Mouse (Mus musculus): ENCODE measurements around the gene a. TPM values are rescaled to one million over a fixed set of nuclear protein-coding genes. Genes with fewer than 3 reads are reported as not detected.
A peak's percentile ranks its signal among the peaks of the same experiment; 100 is the strongest.

Gene a
- polyA plus RNA-seq, 1 experiment from 2014 or later: not detected

GRCm38 (mm10) chr2:154754068-154754560, 37.1 kb upstream of the a start:
- Histone ChIP-seq H3K9ac (ENCODE audit: low read length) (no peak overlapping the region), H3K27ac (replicated peaks in 1 of 2; ENCODE audit: control insufficient read depth in 1 of 2, insufficient read depth in 1 of 2, low read depth in 2 of 2, low read length in 2 of 2) (no peak overlapping the region), H3K4me2 (ENCODE audit: low read length) (no peak overlapping the region), H3K4me3 (ENCODE audit: control insufficient read depth in 1 of 2, insufficient read depth in 1 of 2, low read depth in 1 of 2, low read length in 2 of 2) (no peak overlapping the region), H3K9me3 (ENCODE audit: control insufficient read depth, low read length) (no peaks in the 10 kb centered on the region), H3K4me1 (ENCODE audit: control insufficient read depth in 2 of 2, insufficient read depth in 2 of 2, low read length in 2 of 2) (0 out of 4 replicates have a peak, but pooled peaks cover 0 to 5% of the 10 kb centered on the region in 2 experiments), H3K27me3 (ENCODE audit: control insufficient read depth, insufficient read depth, low read length) (no peaks in the 10 kb centered on the region), H3K36me3 (ENCODE audit: control insufficient read depth, insufficient read depth, low read length) (no peaks in the 10 kb centered on the region)
- WGBS: 77% methylated on average over 2 of the region's 2 CpGs
- ATAC-seq (ENCODE audit: insufficient number of reproducible peaks, insufficient read depth, low FRiP score, low read depth): no peak

GRCm38 (mm10) chr2:154755791-154756190, 35.4 kb upstream of the a start:
- H3K4me2 ChIP-seq (ENCODE audit: low read length): no peak overlapping the region
- H3K9me3 ChIP-seq (ENCODE audit: control insufficient read depth, low read length): no peaks in the 10 kb centered on the region
- 0 out of 4 replicates have a peak, but pooled peaks cover 0 to 3% of the 10 kb centered on the region in 2 experiments for H3K4me1 ChIP-seq (ENCODE audit: control insufficient read depth in 2 of 2, insufficient read depth in 2 of 2, low read length in 2 of 2)
- H3K4me3 ChIP-seq (ENCODE audit: control insufficient read depth in 1 of 2, insufficient read depth in 1 of 2, low read depth in 1 of 2, low read length in 2 of 2): no peak overlapping the region
- WGBS: 58% methylated on average over 6 of the region's 6 CpGs
- H3K36me3 ChIP-seq (ENCODE audit: control insufficient read depth, insufficient read depth, low read length): no peaks in the 10 kb centered on the region
- H3K27ac ChIP-seq (replicated peaks in 1 of 2; ENCODE audit: control insufficient read depth in 1 of 2, insufficient read depth in 1 of 2, low read depth in 2 of 2, low read length in 2 of 2): no peak overlapping the region
- H3K27me3 ChIP-seq (ENCODE audit: control insufficient read depth, insufficient read depth, low read length): no peaks in the 10 kb centered on the region
- no peak overlapping the region for H3K9ac ChIP-seq (ENCODE audit: low read length)
- no peak for ATAC-seq (ENCODE audit: insufficient number of reproducible peaks, insufficient read depth, low FRiP score, low read depth)

- no peaks in the 10 kb centered on the region for H3K9me3 ChIP-seq (ENCODE audit: control insufficient read depth, low read length)
- H3K9ac ChIP-seq (ENCODE audit: low read length): no peak overlapping the region
- 0 out of 4 replicates have a peak, but pooled peaks cover 0 to 3% of the 10 kb centered on the region in 2 experiments for H3K4me1 ChIP-seq (ENCODE audit: control insufficient read depth in 2 of 2, insufficient read depth in 2 of 2, low read length in 2 of 2)
- no peak overlapping the region for H3K4me2 ChIP-seq (ENCODE audit: low read length)
- H3K27me3 ChIP-seq (ENCODE audit: control insufficient read depth, insufficient read depth, low read length): no peaks in the 10 kb centered on the region
- H3K27ac ChIP-seq (replicated peaks in 1 of 2; ENCODE audit: control insufficient read depth in 1 of 2, insufficient read depth in 1 of 2, low read depth in 2 of 2, low read length in 2 of 2): no peak overlapping the region
- H3K36me3 ChIP-seq (ENCODE audit: control insufficient read depth, insufficient read depth, low read length): no peaks in the 10 kb centered on the region
- 83% methylated on average over 5 of the region's 5 CpGs for WGBS
- no peak for ATAC-seq (ENCODE audit: insufficient number of reproducible peaks, insufficient read depth, low FRiP score, low read depth)
- H3K4me3 ChIP-seq (ENCODE audit: control insufficient read depth in 1 of 2, insufficient read depth in 1 of 2, low read depth in 1 of 2, low read length in 2 of 2): no peak overlapping the region
Measured at GRCm38 (mm10) chr2:154757691-154758090, 33.5 kb upstream of the a start.

GRCm38 (mm10) chr2:154758454-154758853, 32.7 kb upstream of the a start:
- ATAC-seq (ENCODE audit: insufficient number of reproducible peaks, insufficient read depth, low FRiP score, low read depth): no peak
- Histone ChIP-seq H3K36me3 (ENCODE audit: control insufficient read depth, insufficient read depth, low read length) (no peaks in the 10 kb centered on the region), H3K9ac (ENCODE audit: low read length) (no peak overlapping the region), H3K27ac (replicated peaks in 1 of 2; ENCODE audit: control insufficient read depth in 1 of 2, insufficient read depth in 1 of 2, low read depth in 2 of 2, low read length in 2 of 2) (no peak overlapping the region), H3K4me1 (ENCODE audit: control insufficient read depth in 2 of 2, insufficient read depth in 2 of 2, low read length in 2 of 2) (peaks cover 0 to 8% of the 10 kb centered on the region in 2 experiments; a peak in 3 of 4 replicates), H3K27me3 (ENCODE audit: control insufficient read depth, insufficient read depth, low read length) (no peaks in the 10 kb centered on the region), H3K4me3 (ENCODE audit: control insufficient read depth in 1 of 2, insufficient read depth in 1 of 2, low read depth in 1 of 2, low read length in 2 of 2) (no peak overlapping the region), H3K4me2 (ENCODE audit: low read length) (no peak overlapping the region), H3K9me3 (ENCODE audit: control insufficient read depth, low read length) (no peaks in the 10 kb centered on the region)
- 70% methylated on average over 1 of the region's 1 CpGs for WGBS

- no peaks in the 10 kb centered on the region for H3K27me3 ChIP-seq (ENCODE audit: control insufficient read depth, insufficient read depth, low read length)
- H3K4me2 ChIP-seq (ENCODE audit: low read length): no peak overlapping the region
- no peak for ATAC-seq (ENCODE audit: insufficient number of reproducible peaks, insufficient read depth, low FRiP score, low read depth)
- 45% methylated on average over 3 of the region's 3 CpGs for WGBS
- no peak overlapping the region for H3K4me3 ChIP-seq (ENCODE audit: control insufficient read depth in 1 of 2, insufficient read depth in 1 of 2, low read depth in 1 of 2, low read length in 2 of 2)
- H3K36me3 ChIP-seq (ENCODE audit: control insufficient read depth, insufficient read depth, low read length): no peaks in the 10 kb centered on the region
- H3K4me1 ChIP-seq (ENCODE audit: control insufficient read depth in 2 of 2, insufficient read depth in 2 of 2, low read length in 2 of 2): peaks cover 3 to 14% of the 10 kb centered on the region in 2 experiments; a peak in 3 of 4 replicates
- 0 out of 4 replicates have a peak overlapping the region, but pooled peaks of 1 of the 2 experiments have one; percentile 2 for H3K27ac ChIP-seq (replicated peaks in 1 of 2; ENCODE audit: control insufficient read depth in 1 of 2, insufficient read depth in 1 of 2, low read depth in 2 of 2, low read length in 2 of 2)
- no peak overlapping the region for H3K9ac ChIP-seq (ENCODE audit: low read length)
- H3K9me3 ChIP-seq (ENCODE audit: control insufficient read depth, low read length): no peaks in the 10 kb centered on the region
Measured at GRCm38 (mm10) chr2:154763226-154763625, 28.0 kb upstream of the a start.

GRCm38 (mm10) chr2:154764828-154765497, 26.2 kb upstream of the a start:
- Histone ChIP-seq H3K9me3 (ENCODE audit: control insufficient read depth, low read length) (no peaks in the 10 kb centered on the region), H3K27ac (replicated peaks in 1 of 2; ENCODE audit: control insufficient read depth in 1 of 2, insufficient read depth in 1 of 2, low read depth in 2 of 2, low read length in 2 of 2) (no peak overlapping the region), H3K4me2 (ENCODE audit: low read length) (no peak overlapping the region), H3K4me3 (ENCODE audit: control insufficient read depth in 1 of 2, insufficient read depth in 1 of 2, low read depth in 1 of 2, low read length in 2 of 2) (no peak overlapping the region), H3K36me3 (ENCODE audit: control insufficient read depth, insufficient read depth, low read length) (no peaks in the 10 kb centered on the region), H3K9ac (ENCODE audit: low read length) (no peak overlapping the region), H3K27me3 (ENCODE audit: control insufficient read depth, insufficient read depth, low read length) (no peaks in the 10 kb centered on the region), H3K4me1 (ENCODE audit: control insufficient read depth in 2 of 2, insufficient read depth in 2 of 2, low read length in 2 of 2) (peaks cover 3 to 14% of the 10 kb centered on the region in 2 experiments; a peak in 3 of 4 replicates)
- 76% methylated on average over 9 of the region's 9 CpGs for WGBS
- no peak for ATAC-seq (ENCODE audit: insufficient number of reproducible peaks, insufficient read depth, low FRiP score, low read depth)

- 83% methylated on average over 8 of the region's 8 CpGs for WGBS
- peaks cover 3 to 14% of the 10 kb centered on the region in 2 experiments; a peak in 3 of 4 replicates for H3K4me1 ChIP-seq (ENCODE audit: control insufficient read depth in 2 of 2, insufficient read depth in 2 of 2, low read length in 2 of 2)
- no peak overlapping the region for H3K4me3 ChIP-seq (ENCODE audit: control insufficient read depth in 1 of 2, insufficient read depth in 1 of 2, low read depth in 1 of 2, low read length in 2 of 2)
- no peak for ATAC-seq (ENCODE audit: insufficient number of reproducible peaks, insufficient read depth, low FRiP score, low read depth)
- H3K27ac ChIP-seq (replicated peaks in 1 of 2; ENCODE audit: control insufficient read depth in 1 of 2, insufficient read depth in 1 of 2, low read depth in 2 of 2, low read length in 2 of 2): no peak overlapping the region
- no peak overlapping the region for H3K4me2 ChIP-seq (ENCODE audit: low read length)
- no peaks in the 10 kb centered on the region for H3K36me3 ChIP-seq (ENCODE audit: control insufficient read depth, insufficient read depth, low read length)
- H3K9me3 ChIP-seq (ENCODE audit: control insufficient read depth, low read length): no peaks in the 10 kb centered on the region
- H3K27me3 ChIP-seq (ENCODE audit: control insufficient read depth, insufficient read depth, low read length): no peaks in the 10 kb centered on the region
- H3K9ac ChIP-seq (ENCODE audit: low read length): no peak overlapping the region
Measured at GRCm38 (mm10) chr2:154765554-154766008, 25.6 kb upstream of the a start.
